Mouse (Mus musculus): ENCODE measurements around the gene Gpc3.
A peak's percentile ranks its signal among the peaks of the same experiment; 100 is the strongest.

The Gpc3 gene

DNA sequence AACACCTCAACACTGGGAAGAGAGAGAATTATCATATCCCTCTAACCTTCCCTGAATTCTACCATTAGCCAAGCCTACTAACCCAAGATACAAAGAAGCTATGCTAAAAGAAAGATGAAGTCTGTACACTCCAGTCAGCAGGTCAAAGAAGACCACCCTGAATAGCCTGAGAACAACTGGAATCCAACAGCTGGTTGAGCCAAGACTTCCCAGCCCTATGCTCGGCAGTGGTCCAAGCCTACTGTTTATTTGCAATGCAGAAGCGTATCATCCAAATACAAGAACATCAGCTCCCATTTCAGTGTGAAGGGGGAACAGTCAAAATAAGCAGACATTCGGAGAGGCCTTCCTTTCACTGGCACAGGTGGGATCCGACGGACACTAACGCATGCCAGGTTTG, 56.3 kb downstream of the Gpc3 start:
- DNase-seq, result no peak

DNA sequence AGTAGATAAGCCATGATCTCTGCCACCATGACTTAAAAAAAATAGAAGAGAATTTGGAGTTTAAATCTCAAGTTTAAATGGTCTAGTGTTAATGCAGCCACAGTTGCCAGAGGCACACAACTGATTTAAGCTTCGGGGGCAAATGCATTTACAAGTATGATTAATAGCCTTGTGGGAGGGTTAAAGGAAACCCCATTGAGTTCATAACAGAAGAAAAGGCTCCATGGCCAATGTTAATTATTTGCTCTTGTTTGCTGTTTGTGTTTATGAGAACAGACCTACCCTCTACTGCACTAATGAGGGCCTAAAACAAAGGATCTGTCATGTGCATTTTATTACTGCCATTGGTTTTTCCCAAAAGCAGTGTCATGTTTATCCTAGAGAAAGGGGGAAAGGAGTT, 62.5 kb downstream of the Gpc3 start:
- DNase-seq, result no peak

DNA sequence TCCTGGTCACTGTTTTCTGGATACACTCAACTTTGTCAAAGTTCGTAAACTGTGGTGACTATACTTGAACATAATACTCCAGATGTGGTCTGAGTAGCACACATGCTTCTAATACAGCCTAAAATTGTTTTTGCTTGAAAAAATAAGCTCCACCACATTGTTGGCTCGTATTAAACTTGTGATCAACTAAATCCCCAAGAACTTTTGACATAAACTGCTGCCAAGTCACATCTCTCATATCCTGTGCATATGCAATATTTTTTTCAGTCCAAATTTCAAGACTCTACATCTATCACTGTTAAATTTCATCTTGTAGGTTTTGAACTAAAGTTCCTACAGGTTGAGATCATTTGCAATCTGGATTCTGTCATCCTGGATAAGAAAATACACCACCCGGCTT, 69.1 kb downstream of the Gpc3 start:
- DNase-seq, result no peak

- no peak for DNase-seq
Measured at GRCm38 (mm10) chrX:52537282-52537681, 76.5 kb downstream of the Gpc3 start.

GRCm38 (mm10) chrX:52533766-52534165, 80.0 kb downstream of the Gpc3 start:
- DNase-seq, result no peak

DNA sequence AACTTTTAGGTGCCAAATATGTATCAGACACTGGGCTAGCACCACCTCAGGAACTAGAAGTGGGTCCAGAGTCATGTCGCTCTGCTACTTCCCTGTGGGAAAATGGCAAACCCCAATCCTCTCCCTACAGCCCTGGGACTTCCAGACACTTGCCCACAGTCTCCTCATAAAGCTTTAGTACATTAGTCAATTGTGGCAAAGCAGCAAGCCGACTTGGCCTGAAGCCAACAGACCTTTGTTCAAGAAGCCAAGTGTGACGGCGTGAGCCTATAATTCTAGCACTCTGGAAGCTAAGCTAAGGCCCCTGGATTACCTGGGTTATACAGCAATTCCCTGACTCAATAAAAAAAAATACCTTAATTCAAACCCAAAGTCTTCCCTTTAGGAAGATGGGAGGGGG, 80.7 kb downstream of the Gpc3 start:
- no peak for DNase-seq

GRCm38 (mm10) chrX:52532124-52532523, 81.6 kb downstream of the Gpc3 start:
- no peak for DNase-seq

GRCm38 (mm10) chrX:52526086-52526485, 87.7 kb downstream of the Gpc3 start:
- DNase-seq, result no peak

DNA sequence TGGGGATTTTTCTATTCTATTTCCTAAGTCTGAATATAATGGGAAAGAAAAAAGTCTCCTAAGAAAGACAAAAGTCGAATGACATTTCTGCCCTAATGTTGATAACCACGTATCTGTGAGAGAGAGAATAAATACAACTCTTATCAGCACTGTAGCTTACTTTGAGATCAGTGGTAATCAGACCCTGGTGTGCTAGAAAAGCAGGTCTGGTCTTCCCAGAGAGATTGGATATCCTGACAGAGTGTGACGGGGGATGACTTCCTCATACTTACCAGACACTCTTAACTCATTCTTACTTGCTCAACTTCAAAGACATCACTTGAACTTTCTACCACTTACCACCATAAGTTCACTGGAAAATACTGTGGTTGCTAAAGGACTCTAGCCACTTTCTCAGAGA, 88.6 kb downstream of the Gpc3 start:
- no peak for DNase-seq

DNA sequence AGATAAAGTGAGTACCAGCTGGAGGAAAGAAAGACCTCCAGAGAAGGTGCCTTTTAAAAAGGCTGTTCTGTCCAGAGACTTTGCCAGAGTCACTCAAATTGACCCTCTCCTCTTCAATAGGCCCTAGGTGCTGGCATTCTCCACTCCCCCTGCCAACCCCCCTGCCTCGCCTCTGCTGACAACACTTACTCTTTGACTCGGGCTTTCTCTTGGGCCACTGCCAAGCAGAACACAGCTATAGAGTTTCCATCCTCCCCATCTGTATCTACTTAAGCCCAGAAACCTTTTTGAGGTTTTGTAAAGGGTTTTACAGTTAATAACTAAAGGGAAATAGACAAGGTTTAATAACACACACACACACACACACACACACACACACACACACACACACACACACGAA, 99.2 kb downstream of the Gpc3 start:
- DNase-seq, result no peak

GRCm38 (mm10) chrX:52511151-52511550, 102.6 kb downstream of the Gpc3 start:
- DNase-seq, result no peak

GRCm38 (mm10) chrX:52503857-52504256, 109.9 kb downstream of the Gpc3 start:
- no peak for DNase-seq

GRCm38 (mm10) chrX:52489461-52489860, 124.3 kb downstream of the Gpc3 start:
- DNase-seq, result no peak

DNA sequence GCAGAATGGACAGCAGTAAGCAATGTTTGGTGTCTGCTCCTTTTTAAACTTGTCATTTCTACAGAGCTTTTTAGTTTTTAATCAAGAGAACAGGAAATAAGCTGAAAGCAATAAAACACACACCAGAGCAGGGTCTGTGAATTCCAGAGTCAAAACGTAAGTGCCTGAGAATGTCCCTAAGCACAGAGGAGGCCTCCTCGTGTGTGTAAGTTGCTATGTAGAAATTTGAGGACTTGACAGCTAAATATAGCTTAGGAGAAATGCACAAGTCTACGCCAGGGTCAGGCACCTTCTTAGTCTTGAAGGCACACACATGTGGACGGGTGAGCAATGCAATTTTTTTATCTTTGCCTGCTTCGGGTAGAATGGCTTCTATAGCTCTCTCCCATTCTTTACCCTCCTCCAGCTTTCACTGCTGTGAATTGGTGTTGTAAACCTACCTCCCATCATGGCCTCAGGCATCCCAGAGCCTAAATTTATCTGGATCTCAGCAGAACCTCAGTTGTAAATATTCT, 158.6 kb downstream of the Gpc3 start:
- DNase-seq, result no peak

- peak; percentile 30 for DNase-seq
Measured at GRCm38 (mm10) chrX:52453445-52454182, 160.1 kb downstream of the Gpc3 start.

DNA sequence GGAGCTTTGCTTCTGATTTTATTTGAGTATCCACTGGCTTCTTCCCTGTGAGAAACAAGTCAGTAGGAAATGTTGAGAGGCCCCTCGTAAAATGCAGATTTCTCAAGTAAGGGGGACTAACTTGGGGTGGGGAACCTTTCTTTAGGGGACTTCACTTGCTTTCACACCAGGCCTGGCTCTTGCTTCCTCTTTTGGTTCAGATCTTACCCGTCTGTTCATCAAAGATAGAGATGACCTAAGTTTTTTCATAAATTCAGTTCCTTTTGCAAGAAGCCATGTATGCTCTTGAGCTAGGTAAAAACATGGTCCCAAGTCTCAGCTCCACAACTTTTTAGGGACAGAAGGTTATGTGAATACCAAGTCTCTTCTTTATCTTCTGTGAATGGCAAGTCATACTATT, 164.6 kb downstream of the Gpc3 start:
- no peak for DNase-seq

DNA sequence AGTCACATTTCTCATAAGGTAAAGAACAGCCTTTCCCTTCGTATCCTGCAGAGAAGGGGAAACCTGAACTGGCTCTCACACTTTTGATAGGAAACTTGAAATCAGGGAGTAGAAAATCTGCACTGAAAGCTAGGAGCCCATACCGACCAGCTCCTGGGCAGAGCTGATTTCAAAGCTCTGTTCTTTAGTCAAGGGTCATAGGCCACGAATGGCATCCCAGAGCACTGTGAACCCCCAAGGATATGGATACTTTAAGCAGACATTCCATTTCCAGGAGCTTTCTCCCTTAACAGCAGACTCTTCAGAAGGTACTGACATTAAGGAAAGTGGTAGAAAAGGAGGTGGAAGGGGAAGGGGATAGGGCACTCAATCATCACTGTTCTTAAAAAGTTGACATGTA, 165.3 kb downstream of the Gpc3 start:
- no peak for DNase-seq

- DNase-seq, result no peak
Measured at GRCm38 (mm10) chrX:52446530-52446929, 167.2 kb downstream of the Gpc3 start.

DNA sequence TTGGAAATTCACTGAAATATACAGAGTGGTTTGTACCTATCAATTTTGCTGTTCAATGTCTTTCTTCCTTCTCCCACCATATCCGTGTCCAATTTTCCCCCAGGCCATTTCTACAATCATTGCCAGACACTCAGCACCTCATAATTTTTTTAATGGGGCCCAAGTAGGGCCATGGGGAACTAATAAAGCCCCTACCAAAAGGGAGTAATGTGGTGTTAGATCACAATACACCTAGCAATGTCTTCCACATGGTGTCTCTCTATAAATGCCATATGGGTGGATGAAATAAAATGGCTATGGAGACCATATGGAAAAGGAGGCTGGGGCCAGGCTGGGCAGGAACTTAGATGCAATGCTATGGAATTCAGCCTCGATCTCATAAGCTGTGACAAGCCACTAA, 168.8 kb downstream of the Gpc3 start:
- DNase-seq, result no peak

GRCm38 (mm10) chrX:52441798-52442197, 172.0 kb downstream of the Gpc3 start:
- DNase-seq, result no peak

GRCm38 (mm10) chrX:52439421-52439820, 174.3 kb downstream of the Gpc3 start:
- DNase-seq, result no peak

DNA sequence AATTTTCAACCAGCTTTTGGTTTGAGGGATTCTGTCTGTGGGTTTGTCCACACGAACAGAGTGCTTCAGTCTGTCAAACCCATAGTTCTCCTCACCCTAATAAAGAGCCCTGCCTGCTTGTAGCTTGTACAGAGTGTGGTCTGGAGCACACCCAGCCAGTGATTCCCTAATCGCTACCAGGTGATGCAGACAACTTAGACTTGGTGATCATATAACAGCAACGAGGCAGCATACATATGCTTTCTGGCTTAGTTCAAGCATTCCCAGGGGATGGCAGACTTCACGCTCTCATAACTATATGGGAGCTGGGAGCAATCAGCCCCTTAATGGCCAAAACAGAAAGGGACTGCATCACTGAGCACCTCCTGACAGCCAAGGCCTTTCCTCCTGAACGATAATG, 188.1 kb downstream of the Gpc3 start:
- no peak for DNase-seq

DNA sequence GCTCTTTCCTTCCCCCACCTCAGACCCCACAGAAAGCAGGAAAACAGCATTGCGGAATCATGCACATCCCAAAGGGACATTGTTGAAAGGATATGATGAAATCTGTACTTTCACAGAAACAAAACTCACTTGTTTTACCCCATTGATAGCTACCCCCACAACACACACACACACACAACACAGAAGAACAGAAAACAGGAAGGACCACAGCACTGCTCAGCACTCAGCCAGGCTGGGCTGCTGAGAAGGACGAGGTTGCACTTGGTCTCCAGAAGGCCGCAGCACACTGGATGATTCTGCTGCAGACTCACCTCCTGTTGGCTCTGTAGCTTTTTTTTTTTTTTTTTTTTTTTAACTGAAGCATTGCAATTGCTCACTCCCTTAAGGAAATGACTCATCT, 193.9 kb downstream of the Gpc3 start:
- DNase-seq, result no peak

DNA sequence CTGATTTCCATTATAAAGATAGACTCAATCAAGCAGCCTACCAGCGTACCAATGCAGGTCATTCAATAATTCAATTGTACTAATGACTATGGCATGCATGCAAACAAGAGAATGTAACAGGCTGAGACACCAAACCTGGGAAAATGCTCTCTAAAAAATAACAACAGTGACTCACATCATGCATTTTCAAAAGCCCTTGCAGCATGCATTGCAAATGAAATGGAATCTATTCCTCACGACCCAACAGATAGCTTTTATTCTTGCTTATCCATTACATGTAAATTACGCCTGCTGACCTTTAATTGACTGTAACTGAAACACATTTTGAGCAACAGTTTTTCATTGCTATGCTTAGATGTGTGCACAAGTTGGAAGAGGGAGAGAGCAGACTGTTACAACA, 200.8 kb downstream of the Gpc3 start:
- no peak for DNase-seq

- no peak for DNase-seq
Measured at GRCm38 (mm10) chrX:52401188-52401587, 212.6 kb downstream of the Gpc3 start.
